Mouse (Mus musculus) megakaryocyte-erythroid progenitor cell, adult 5-6 weeks (primary cell): Measurements from ENCODE around the gene Plpp1. TPM values are rescaled to one million over a fixed set of nuclear protein-coding genes. Genes with fewer than 3 reads are reported as not detected.

Experiments
- ATAC-seq: replicated peaks from 2 replicates; pipeline ENCODE4 v1.8.0; 2016; ENCODE audit warnings: mild to moderate bottlenecking, inconsistent platforms; ENCODE audit not compliant: severe bottlenecking, poor library complexity, low FRiP score, low TSS enrichment
- total RNA-seq, 2 experiments: library from RNA; stranded (forward) in 1 of 2; stranded (reverse) in 1 of 2; fragments of 200-1000, 215-1000 nt in 1 of 2; fragments of >200 nt in 1 of 2; fragmentation: Nextera tagmentation in 1 of 2; gene quantifications; 2 replicates each; pipeline ENCODE4 v1.2.3; 2014 to 2017

The Plpp1 gene
- total RNA-seq, 2 experiments from 2014 or later, result 17.3 to 19.3 TPM

DNA sequence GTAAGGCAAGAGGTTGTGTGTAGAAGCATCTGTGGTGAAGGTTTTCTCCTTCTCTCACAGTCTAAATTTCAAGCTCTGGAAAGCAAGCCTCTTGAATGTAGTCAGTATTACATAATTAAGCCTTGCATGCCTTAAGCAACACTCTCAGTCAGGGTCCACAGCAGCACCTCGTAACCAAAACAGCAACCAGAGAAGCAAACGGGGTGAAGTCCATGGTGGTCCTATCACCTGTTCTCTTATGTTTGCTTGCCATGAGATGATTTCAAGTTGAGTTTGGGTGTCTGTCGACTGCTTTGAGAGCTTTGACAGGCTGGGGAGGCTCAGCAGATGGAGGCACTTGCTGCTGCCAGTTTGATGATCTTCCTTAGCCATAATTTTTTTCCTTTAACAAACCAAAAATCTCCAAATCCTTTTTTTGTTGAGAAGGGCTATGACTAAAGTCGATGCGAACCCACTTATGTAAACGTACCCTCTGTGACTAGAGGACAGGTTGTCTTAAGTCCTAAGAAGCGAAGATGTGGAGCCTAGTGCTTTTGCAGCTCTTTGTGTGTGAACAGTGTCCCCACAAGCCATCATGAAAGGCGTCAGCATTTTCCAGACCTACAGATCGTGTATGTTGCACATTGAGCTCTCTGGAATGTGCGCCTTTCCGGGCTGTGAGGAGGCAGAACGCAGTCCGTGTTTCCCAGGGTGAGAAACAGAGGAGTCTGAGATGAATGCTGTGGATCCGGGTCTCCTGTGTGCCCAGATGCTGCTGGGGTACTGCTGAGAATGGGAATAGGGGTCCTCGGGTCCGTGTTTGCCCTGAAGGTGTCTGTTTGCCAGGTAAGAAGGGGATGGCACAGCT lies 39.9 kb downstream of the Plpp1 start:
- ATAC-seq, result no peak

GRCm38 (mm10) chr13:112845931-112846330 lies 45.3 kb downstream of the Plpp1 start:
- no peak for ATAC-seq

DNA sequence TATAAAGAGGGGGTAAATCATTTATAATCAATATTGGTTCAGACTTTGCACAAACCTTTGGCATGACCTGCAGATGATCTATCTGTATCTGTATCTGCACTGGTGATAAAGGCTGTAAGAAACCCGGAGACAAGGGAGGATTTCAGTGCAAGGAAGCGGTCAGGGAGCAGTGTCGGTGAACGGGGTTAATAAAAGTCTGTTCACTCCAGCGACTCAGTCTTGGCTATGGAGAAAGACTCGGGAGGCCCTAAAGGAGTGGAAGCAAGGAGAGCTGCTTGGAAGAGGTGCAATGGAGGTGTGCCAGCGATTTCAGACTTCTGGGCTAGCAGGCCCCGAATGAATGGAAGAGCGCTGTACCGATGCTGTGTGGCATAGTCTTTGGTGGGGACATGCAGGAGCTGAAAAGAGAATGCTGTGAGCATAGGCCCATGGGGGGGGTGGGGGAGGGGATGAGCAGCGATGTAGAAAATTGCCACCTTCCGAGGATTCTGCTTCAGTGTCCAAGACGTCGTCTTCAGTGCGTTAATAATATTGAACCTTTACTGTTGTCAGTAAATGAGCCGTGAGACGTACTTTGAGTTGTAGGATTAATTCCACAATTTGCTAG lies 53.2 kb downstream of the Plpp1 start:
- ATAC-seq, result no peak

GRCm38 (mm10) chr13:112854402-112854801 lies 53.8 kb downstream of the Plpp1 start:
- ATAC-seq, result no peak

DNA sequence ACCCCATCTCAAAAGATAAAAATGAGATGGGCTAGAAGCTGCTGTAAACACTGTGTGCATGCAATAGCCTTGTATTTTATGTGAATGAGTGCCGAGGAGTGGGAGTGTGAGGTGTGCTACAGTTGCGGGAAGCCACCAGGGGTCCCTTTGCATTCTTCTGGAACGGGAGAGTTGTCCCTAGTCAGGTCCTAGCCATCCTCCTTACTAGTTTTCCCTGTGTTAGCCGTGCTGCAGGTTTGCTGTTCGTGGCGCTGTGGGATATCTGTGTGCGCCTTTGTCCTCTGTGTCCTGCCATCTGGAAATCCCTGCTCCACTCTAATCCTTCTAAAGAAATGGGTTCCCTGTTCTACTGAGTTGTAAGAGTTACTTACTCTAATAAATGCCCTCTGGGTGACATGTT lies 57.3 kb downstream of the Plpp1 start:
- no peak for ATAC-seq

DNA sequence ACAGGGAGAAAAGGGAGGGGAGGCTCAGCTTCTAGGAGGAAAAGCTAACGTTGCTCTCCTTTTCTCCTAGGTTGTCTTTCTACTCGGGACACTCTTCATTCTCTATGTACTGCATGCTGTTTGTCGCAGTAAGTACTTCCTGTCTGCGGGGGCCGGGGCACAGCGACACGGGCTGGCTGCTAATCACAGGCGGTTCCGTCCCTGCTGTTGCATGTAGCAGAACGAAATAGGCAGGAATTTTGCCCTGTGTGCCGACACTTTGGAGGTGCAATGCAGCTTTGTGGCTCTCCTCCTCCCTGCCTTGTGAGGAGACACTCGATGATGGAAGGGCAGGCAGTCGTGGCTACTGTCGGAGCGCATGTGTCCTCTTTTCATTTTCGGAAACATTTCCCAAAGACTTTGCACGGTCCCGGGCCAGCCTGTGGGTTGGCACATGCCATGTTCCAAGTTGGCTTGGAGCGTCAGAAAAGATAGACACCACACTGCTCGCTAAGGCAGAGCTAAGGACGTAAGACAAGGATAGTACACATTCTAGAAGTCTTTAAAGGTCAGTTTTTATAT lies 59.1 kb downstream of the Plpp1 start:
- ATAC-seq, result no peak

DNA sequence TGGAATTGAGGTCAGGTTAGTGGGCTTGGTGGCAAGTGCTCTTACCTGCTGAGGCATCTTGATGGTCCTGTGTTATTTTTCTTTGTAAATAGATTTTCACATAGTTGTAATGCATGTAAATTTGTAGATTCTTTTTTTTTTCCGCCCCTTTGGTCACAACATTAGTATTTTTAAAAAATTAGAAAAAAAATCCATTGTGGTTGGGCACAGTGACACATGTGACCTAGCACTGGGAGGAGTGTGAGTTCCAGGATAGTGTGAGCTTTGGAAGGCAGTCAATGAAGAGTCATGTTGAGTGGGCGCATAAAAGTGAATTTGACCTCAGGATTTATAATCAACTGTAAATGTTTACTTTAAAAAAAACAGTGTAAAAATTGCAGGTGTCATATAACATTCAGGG lies 59.8 kb downstream of the Plpp1 start:
- no peak for ATAC-seq

DNA sequence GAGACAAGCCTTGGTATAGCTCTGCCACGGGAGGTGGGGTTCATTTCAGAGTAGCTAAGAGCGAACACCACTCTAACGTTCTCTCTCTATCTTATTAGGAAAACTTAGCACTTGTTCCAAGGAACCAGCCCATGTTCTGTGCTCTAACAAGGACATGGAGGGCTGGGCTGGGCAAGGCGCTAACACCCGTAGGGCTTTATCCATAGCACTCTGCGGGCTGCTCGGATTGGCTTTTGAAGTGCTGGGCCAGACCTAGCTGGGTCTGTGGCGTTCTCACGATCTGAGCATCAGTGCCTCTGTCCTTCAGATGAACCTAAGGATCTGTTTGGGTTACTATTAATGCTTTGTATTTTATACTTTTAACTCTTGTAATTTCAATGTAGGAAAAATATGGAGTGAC lies 60.3 kb downstream of the Plpp1 start:
- no peak for ATAC-seq

DNA sequence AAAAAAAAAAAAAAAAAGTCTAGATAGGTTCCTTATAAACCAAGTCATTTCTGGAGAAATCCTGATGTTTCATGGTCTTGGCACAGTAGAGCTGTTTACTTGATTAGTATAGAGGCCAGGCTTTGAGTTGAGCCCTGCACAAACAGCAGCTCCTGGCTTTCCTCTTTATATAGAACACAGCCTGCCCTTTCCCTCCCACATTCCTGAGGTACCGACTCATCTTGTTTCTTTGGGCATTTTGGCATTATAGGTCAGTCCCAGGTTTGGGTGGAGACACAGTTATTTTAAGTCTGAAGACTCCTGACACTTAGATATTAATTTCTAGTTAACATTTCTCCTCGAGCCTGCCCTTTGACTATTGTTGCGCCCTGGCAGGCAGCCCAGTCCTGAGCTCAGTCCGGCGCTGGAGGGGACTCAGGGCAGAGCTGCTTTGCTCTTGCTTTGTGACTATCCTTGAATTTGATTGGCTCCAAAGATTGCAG lies 61.3 kb downstream of the Plpp1 start:
- 0 out of 2 replicates have a peak, but pooled peaks have one; percentile 26 for ATAC-seq

DNA sequence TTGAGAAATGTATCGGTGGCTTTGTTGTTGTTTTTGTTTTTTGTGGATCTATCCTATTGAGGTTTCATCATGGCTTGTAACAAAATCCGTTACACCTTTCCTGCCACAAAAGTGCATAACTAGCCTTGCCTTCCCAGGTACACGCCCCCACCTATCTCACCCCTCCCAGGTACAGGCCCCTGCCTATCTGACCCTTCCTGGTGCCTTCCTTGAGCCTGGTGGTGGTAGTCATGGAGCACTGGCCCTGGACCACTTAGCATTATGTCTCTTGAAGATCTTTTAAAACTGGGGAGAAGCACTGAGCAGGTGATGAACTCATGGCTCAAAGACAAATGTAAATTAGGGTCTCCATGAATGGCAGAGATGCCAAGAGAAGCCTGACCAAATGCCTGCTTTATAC lies 61.8 kb downstream of the Plpp1 start:
- no peak for ATAC-seq

- no peak for ATAC-seq
Measured at GRCm38 (mm10) chr13:112862978-112863677, 62.5 kb downstream of the Plpp1 start.

GRCm38 (mm10) chr13:112866782-112867181 lies 66.2 kb downstream of the Plpp1 start:
- ATAC-seq, result peak; percentile 70

- no peak for ATAC-seq
Measured at GRCm38 (mm10) chr13:112867381-112867780, 66.8 kb downstream of the Plpp1 start.

DNA sequence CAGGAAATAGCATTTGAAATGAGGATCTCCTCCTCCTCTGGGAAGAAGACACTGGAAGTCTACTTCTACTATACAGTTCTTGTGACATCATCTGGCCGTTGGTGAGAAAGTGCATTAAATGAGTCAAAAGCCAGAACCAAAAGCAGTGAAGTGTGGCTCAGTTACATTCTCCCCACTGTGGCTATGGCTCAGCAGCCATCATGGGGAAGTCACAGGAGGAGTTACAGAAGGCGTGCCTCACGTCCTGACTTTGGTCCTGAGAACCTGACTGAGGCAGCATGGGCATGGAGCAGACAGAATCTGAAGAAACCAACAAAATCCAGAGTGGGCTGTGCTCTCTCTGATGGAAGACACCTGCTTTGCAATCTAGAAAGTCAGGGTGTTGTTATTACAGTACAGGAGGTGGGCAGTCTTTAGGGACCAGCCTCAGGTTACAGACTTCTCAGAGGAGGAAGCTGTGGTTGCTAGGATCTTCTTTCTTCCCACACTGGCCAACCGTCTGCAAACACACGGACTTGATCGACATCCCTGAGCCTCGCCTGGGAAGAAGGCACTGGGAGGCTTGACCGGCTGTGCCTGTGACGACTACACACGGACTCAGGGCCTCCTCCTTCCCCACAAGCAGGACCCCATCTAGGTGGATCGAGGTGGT lies 69.6 kb downstream of the Plpp1 start:
- no peak for ATAC-seq

GRCm38 (mm10) chr13:112871500-112872266 lies 71.1 kb downstream of the Plpp1 start:
- ATAC-seq, result peak; percentile 95

DNA sequence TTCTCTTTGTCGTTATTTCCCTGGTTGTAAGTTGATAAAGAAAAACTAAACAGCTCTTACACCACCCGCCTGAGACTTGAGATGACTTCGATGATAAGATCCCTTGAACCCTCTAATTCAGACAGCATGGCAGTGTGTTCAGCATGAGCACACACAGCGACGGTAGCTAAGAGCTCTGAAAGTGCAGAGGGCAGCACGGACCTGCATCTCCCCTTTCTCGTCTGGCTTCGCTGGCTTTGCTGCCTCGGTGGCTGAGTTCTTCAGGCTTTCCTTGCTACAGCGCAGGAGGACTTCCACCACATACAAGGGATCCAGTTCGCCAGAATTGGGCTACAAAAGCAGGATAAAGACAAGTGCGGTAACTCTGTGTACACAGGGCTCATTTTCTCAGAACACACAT lies 86.6 kb downstream of the Plpp1 start:
- ATAC-seq, result no peak

- ATAC-seq, result no peak
Measured at GRCm38 (mm10) chr13:112902176-112902575, 101.6 kb downstream of the Plpp1 start.

- 0 out of 2 replicates have a peak, but pooled peaks have one; percentile 53 for ATAC-seq
Measured at GRCm38 (mm10) chr13:112909663-112910062, 109.1 kb downstream of the Plpp1 start.

GRCm38 (mm10) chr13:112910434-112910833 lies 109.8 kb downstream of the Plpp1 start:
- no peak for ATAC-seq
